Mouse (Mus musculus) limb, embryonic 13.5 days (tissue): ENCODE measurements around the gene Olfr1426. TPM values are rescaled to one million over a fixed set of nuclear protein-coding genes. Genes with fewer than 3 reads are reported as not detected.
"Not testable (repeated sequence)": the region's sequence is repeated elsewhere in the genome, so short reads cannot be mapped to it uniquely, and the experiment has no call there.

ENCODE experiments used
- ATAC-seq: fragments of 200-750 bp; cut with Nextera tagmentation; 2 replicates; pipeline ENCODE4 v1.8.0; 2017; ENCODE audit warnings: low read depth, moderate number of reproducible peaks, moderate TSS enrichment; ENCODE audit not compliant: low FRiP score
- H3K27ac ChIP-seq: fragments of 300-500 bp; sonication (generic); 2 replicates; pipeline ENCODE4 v1.5.1; 2015; ENCODE audit warnings: inconsistent platforms, mild to moderate bottlenecking, moderate library complexity
- H3K27me3 ChIP-seq: fragments of 300-500 bp; sonication (generic); 2 replicates; pipeline ENCODE4 v1.6.1; 2015; ENCODE audit warnings: mild to moderate bottlenecking, inconsistent platforms
- H3K36me3 ChIP-seq: fragments of 300-500 bp; sonication (generic); 2 replicates; pipeline ENCODE4 v1.6.1; 2015; ENCODE audit warnings: inconsistent platforms, mild to moderate bottlenecking, moderate library complexity
- H3K4me1 ChIP-seq: fragments of 300-500 bp; sonication (generic); 2 replicates; pipeline ENCODE4 v1.6.1; 2015; ENCODE audit warnings: inconsistent platforms
- H3K4me2 ChIP-seq: fragments of 300-500 bp; sonication (generic); replicated peaks from 2 replicates; pipeline ENCODE4 v1.6.1; 2015; ENCODE audit warnings: inconsistent platforms, mild to moderate bottlenecking, moderate library complexity
- H3K4me3 ChIP-seq: fragments of 300-500 bp; sonication (generic); 2 replicates; pipeline ENCODE4 v1.5.1; 2015; ENCODE audit warnings: moderate library complexity, mild to moderate bottlenecking, inconsistent platforms
- H3K9ac ChIP-seq: fragments of 300-500 bp; sonication (generic); 2 replicates; pipeline ENCODE4 v1.6.1; 2015; ENCODE audit warnings: mild to moderate bottlenecking, inconsistent platforms
- H3K9me3 ChIP-seq: fragments of 300-500 bp; sonication (generic); 2 replicates; pipeline ENCODE4 v1.6.1; 2016; ENCODE audit warnings: inconsistent platforms
- WGBS: fragments of 180-500 bp; shearing (Covaris S2); methylation state at CpG from one replicate; pipeline ENCODE4 v1.1.7; 2015; 5-methylcytosine and 5-hydroxymethylcytosine counted together
- polyA plus RNA-seq: library from polyadenylated mRNA; unstranded; fragments of >200 nt; fragmentation: Nextera tagmentation; extraction: Ambion mirVana; gene quantifications from 2 replicates; pipeline ENCODE4 v1.2.1, GENCODE M21; 2015

Gene Olfr1426
- not detected in 2 replicates for polyA plus RNA-seq

DNA sequence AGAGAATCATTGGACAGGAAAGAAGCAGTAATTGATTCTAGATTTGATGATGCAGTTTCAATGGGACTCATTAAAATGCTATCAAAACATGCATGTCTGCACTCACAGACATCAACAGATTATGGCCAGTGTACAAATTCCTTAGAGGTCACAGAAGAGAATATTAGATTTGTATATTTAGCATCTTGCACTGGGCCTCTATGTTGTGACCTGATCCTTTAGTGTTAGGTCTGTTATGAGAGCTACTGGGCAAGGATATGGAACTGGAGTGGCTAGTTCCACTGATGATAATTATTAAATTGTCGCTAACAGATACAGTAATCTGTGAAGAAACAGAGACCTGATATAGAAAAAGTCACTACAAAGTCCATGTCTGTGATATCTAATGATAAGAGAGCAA lies at the start of gene Olfr1426:
Gene Olfr1426, minus strand, starts transcription at position 101 of the 400 bp plus-strand sequence.
- Histone ChIP-seq H3K4me1 (no peaks in the 10 kb centered on the region), H3K9me3 (no peaks in the 10 kb centered on the region)

GRCm38 (mm10) chr19:12134289-12134688 lies 42.5 kb upstream of the Olfr1426 start:
- H3K4me2 ChIP-seq, result no peak overlapping the region
- no peak for ATAC-seq
- H3K4me1 ChIP-seq, result no peaks in the 10 kb centered on the region
- no peak overlapping the region for H3K9ac ChIP-seq
- no peaks in the 10 kb centered on the region for H3K27me3 ChIP-seq
- no peak overlapping the region for H3K27ac ChIP-seq
- no peaks in the 10 kb centered on the region for H3K9me3 ChIP-seq
- H3K4me3 ChIP-seq, result no peak overlapping the region
- 35% methylated on average over 2 of the region's 2 CpGs for WGBS
- no peaks in the 10 kb centered on the region for H3K36me3 ChIP-seq

More for the DNA sequence above, at the start of gene Olfr1426:
- no peaks in the 10 kb centered on the region for H3K36me3 ChIP-seq
- H3K4me2 ChIP-seq, result no peak within 1 kb of the TSS
- H3K27ac ChIP-seq, result no peak within 1 kb of the TSS
- ATAC-seq, result no peak
- no peaks in the 10 kb centered on the region for H3K27me3 ChIP-seq
- no peak within 1 kb of the TSS for H3K9ac ChIP-seq
- no peak within 1 kb of the TSS for H3K4me3 ChIP-seq
- 74% methylated on average over 1 of the region's 1 CpGs for WGBS

- no peaks in the 10 kb centered on the region for H3K4me1 ChIP-seq
- no peak within 1 kb of the TSS for H3K4me3 ChIP-seq
- no peak within 1 kb of the TSS for H3K4me2 ChIP-seq
- no peak within 1 kb of the TSS for H3K27ac ChIP-seq
- WGBS, result 61% methylated on average over 3 of the region's 3 CpGs
- ATAC-seq, result no peak
- H3K9me3 ChIP-seq, result no peaks in the 10 kb centered on the region
- H3K9ac ChIP-seq, result no peak within 1 kb of the TSS
- H3K36me3 ChIP-seq, result no peaks in the 10 kb centered on the region
- no peaks in the 10 kb centered on the region for H3K27me3 ChIP-seq
Observed at GRCm38 (mm10) chr19:12123103-12123502, 31.3 kb upstream of the Olfr1426 start, which contains the start of gene Olfr76. TSS of gene Olfr76 (minus strand) at chr19:12123203.

DNA sequence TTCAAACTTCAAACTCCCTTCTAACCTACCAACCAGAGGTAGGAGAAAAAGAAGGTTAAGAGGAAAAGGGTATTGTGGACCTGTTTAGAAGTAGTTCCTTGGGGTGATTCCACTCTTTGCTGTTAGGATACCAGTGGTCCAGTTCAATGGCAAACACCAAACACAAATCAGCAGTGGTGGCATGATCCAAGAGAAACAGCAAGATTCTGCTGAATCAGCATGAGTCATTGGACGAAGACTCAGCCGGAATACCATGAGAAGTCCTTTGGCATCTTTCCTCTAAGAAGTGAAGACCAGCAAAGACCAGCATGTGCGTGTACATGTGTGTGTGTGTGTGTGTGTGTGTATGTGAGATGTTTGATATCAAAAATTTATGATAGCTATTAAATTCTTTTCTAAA lies 24.7 kb upstream of the Olfr1426 start:
- no peak overlapping the region for H3K4me2 ChIP-seq
- 87% methylated on average over 3 of the region's 3 CpGs for WGBS
- no peaks in the 10 kb centered on the region for H3K9me3 ChIP-seq
- no peak overlapping the region for H3K9ac ChIP-seq
- no peak for ATAC-seq
- H3K4me1 ChIP-seq, result no peaks in the 10 kb centered on the region
- H3K4me3 ChIP-seq, result no peak overlapping the region
- H3K36me3 ChIP-seq, result no peaks in the 10 kb centered on the region
- H3K27ac ChIP-seq, result no peak overlapping the region
- H3K27me3 ChIP-seq, result no peaks in the 10 kb centered on the region

GRCm38 (mm10) chr19:12115797-12116196 lies 24.0 kb upstream of the Olfr1426 start, which contains the start of gene Olfr1428:
TSS of gene Olfr1428 (minus strand) at chr19:12115897.
- no peaks in the 10 kb centered on the region for H3K9me3 ChIP-seq
- ATAC-seq, result no peak

DNA sequence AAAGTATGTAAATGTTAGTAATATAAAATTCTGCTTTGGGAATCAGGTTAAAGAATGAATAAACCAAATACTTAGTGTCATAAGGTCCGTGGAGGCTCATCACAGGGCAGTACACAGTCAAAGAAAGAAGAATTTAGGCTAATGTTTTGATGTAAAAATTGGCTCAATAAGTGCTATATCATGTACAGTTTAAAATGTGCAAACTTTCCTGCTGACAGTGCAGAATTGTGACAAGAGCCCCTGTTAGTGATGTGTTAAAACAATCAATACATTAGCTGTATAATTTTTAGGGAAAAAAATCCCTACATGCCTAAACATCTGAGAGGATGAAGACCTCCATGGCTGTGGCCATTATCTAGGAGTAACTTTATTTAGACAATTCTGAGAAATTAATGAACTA lies 22.0 kb upstream of the Olfr1426 start:
- no peak for ATAC-seq
- Histone ChIP-seq H3K4me3 (no peak overlapping the region), H3K27ac (no peak overlapping the region), H3K36me3 (no peaks in the 10 kb centered on the region), H3K4me2 (no peak overlapping the region), H3K27me3 (no peaks in the 10 kb centered on the region), H3K9ac (no peak overlapping the region), H3K9me3 (no peaks in the 10 kb centered on the region), H3K4me1 (no peaks in the 10 kb centered on the region)
- WGBS, result 67% methylated on average over 1 of the region's 1 CpGs

More at GRCm38 (mm10) chr19:12115797-12116196, 24.0 kb upstream of the Olfr1426 start, which contains the start of gene Olfr1428:
- Histone ChIP-seq H3K36me3 (no peaks in the 10 kb centered on the region), H3K4me3 (no peak within 1 kb of the TSS), H3K27ac (no peak within 1 kb of the TSS), H3K9ac (no peak within 1 kb of the TSS), H3K4me1 (no peaks in the 10 kb centered on the region), H3K27me3 (no peaks in the 10 kb centered on the region), H3K4me2 (no peak within 1 kb of the TSS)
- 88% methylated on average over 1 of the region's 1 CpGs for WGBS

DNA sequence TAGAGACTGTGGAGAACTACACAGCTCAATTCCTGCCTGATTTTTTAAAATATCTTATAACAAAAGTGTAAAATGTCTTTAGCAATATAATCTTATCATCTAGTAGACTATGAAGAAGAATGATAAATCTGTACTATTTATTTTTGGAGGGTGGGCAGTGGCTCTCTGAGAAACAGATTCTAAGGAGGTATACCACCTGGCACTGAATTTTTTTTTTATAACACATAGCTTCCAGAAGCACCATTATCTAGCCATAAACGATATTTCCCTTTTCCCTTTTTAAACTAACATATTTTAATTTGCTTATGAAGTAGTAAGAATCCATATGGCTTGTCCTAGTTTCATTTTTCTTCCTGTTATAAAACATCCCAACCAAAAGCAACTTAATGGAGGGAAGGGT lies 12.7 kb upstream of the Olfr1426 start:
- Histone ChIP-seq H3K27me3 (no peaks in the 10 kb centered on the region), H3K9me3 (no peaks in the 10 kb centered on the region), H3K4me2 (no peak overlapping the region), H3K4me1 (no peaks in the 10 kb centered on the region), H3K4me3 (no peak overlapping the region), H3K27ac (no peak overlapping the region), H3K36me3 (no peaks in the 10 kb centered on the region), H3K9ac (no peak overlapping the region)
- 48% methylated on average over 1 of the region's 1 CpGs for WGBS
- ATAC-seq, result no peak

DNA sequence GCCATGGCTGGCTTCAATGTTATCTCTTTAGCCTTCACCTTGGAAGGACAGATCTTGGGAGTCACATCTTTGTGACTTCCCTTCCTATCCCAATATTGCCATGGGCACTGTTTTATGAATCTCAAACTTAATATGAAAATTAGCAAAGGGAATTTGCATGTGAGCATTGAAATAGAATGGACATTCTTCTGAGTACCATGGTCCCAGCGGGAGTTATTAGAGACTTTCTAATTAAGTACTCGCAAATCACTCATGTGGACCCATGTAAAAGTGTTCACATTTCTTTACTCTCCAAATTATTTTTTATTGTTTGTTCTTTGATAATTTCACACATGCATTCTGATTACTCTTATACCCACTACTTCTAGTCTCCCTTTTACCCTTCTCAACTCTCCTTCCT lies 11.4 kb upstream of the Olfr1426 start, which contains the start of gene Olfr1427:
Gene Olfr1427, minus strand, starts transcription at position 101 of the 400 bp plus-strand sequence.
- H3K27me3 ChIP-seq, result no peaks in the 10 kb centered on the region
- 90% methylated on average over 2 of the region's 2 CpGs for WGBS
- H3K27ac ChIP-seq, result no peak within 1 kb of the TSS
- H3K4me2 ChIP-seq, result no peak within 1 kb of the TSS
- H3K4me1 ChIP-seq, result no peaks in the 10 kb centered on the region
- ATAC-seq, result no peak
- no peak within 1 kb of the TSS for H3K9ac ChIP-seq
- no peaks in the 10 kb centered on the region for H3K9me3 ChIP-seq
- H3K4me3 ChIP-seq, result no peak within 1 kb of the TSS
- H3K36me3 ChIP-seq, result no peaks in the 10 kb centered on the region

GRCm38 (mm10) chr19:12077631-12078030 lies 14.2 kb downstream of the Olfr1426 start, which contains the start of gene Olfr1425:
TSS of gene Olfr1425 (minus strand) at chr19:12077731.
- not testable (repeated sequence) for H3K9me3 ChIP-seq, H3K36me3 ChIP-seq, H3K27ac ChIP-seq, H3K9ac ChIP-seq, H3K4me2 ChIP-seq, ATAC-seq, H3K4me3 ChIP-seq, H3K4me1 ChIP-seq, H3K27me3 ChIP-seq
- 79% methylated on average over 4 of the region's 4 CpGs for WGBS

DNA sequence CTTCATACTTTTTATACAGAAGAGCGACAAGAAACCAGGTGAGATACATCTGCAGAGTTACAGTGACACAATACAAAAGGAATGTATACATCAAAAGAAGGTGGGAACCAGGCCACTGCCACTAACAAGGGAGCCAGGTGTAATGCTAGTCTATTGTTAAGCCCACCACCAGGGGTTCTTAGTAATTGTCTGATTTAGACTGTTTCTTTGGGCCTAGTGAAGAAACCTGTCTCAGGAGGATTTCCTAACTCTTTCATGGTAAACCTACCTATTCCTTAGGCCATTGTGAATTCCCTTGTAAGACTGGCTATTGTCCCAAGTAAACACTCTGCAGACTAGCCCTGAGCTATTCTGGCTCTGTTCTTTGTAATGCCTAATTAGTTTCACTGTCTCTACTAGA lies 22.3 kb downstream of the Olfr1426 start:
- ATAC-seq, H3K9ac ChIP-seq, H3K27me3 ChIP-seq, H3K27ac ChIP-seq, H3K4me2 ChIP-seq, H3K9me3 ChIP-seq, H3K4me3 ChIP-seq, H3K36me3 ChIP-seq, H3K4me1 ChIP-seq: not testable (repeated sequence)
- WGBS, result 83% methylated on average over 1 of the region's 1 CpGs

DNA sequence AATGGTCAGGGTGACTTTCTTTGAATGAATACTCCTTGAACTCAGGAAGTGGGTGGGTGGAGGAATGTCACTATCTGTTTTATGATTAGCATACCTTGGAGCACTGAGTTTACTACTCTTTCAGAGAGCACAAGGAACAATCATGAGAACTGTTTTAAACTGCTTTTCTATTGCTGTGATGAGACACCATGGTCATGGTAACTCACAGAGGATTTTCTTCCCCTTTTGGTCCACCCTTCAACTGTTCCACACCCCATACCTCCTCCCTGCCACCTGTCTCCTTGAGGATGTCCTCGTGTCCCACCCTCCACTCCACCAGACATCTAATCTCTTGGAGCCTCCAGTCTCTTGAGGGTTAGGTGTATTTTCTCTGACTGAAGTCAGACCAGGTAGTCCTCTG lies 24.0 kb downstream of the Olfr1426 start:
- not testable (repeated sequence) for H3K36me3 ChIP-seq, H3K9me3 ChIP-seq, ATAC-seq, H3K4me2 ChIP-seq, H3K27me3 ChIP-seq, H3K9ac ChIP-seq, H3K4me3 ChIP-seq, H3K27ac ChIP-seq, H3K4me1 ChIP-seq
- WGBS, result 64% methylated on average over 1 of the region's 1 CpGs

DNA sequence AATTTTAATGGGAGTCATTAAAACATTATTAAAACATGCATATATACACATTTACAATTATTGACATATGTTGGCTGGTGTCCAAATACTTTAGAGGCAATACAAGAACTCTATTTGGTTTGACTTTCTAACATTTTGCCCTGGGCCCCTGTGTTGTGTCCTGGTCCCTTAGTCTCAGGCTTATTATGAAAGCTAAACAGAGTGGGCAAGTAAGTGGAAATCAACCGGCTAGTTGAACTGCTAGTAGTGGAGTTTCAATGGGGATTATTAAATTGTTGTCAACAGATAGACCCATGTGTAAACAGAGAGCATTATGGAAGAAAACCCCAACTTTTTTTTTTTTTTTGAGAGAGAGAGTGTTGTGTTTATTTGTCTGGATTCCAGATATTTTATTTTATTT lies 29.2 kb downstream of the Olfr1426 start, which contains the start of gene Olfr1424:
Gene Olfr1424, minus strand, starts transcription at position 101 of the 400 bp plus-strand sequence.
- not testable (repeated sequence) for ATAC-seq, H3K4me3 ChIP-seq, H3K4me2 ChIP-seq, H3K27me3 ChIP-seq, H3K9ac ChIP-seq, H3K36me3 ChIP-seq, H3K9me3 ChIP-seq, H3K27ac ChIP-seq, H3K4me1 ChIP-seq
- WGBS, result 76% methylated on average over 1 of the region's 1 CpGs

DNA sequence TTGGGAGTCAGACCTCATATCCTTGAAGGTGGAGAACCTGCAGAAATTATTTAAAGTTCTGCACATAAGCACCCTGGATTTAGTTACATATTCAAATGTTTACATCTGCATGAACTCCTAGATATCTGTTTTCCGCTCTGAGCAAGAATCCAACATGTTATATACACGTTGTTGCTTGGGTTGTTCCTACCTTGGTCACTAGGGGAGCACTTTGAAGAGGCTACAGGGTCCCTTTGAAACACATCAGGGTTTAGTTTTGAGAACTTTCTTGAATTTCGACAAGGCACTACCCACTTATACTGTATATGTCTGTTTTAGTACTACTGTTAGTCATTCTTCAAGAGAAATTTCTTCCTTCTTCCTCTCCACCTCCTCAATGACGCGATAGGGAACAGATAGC lies 48.6 kb downstream of the Olfr1426 start:
- no peak for ATAC-seq
- H3K27me3 ChIP-seq, result no peaks in the 10 kb centered on the region
- H3K27ac ChIP-seq, result no peak overlapping the region
- no peaks in the 10 kb centered on the region for H3K36me3 ChIP-seq
- 94% methylated on average over 5 of the region's 5 CpGs for WGBS
- H3K9me3 ChIP-seq, result 0 out of 2 replicates have a peak, but pooled peaks cover 3% of the 10 kb centered on the region
- H3K4me3 ChIP-seq, result no peak overlapping the region
- no peak overlapping the region for H3K9ac ChIP-seq
- no peak overlapping the region for H3K4me2 ChIP-seq
- no peaks in the 10 kb centered on the region for H3K4me1 ChIP-seq
